ENCODE assay signal across 17 mouse cellular contexts in genomic region chr1:177451991-177452431, GRCm38 (mm10). TPM values are rescaled to one million over a fixed set of nuclear protein-coding genes. Genes with fewer than 3 reads are reported as not detected.
DNase-seq lines count a peak whose midpoint lies in the region; TF ChIP-seq lines count a peak whose summit lies in the region.
"Had no signal": no experiment of that assay in that cellular context is flagged by ENCODE, and none has a peak within 500 bp of the region (broad histone marks: within the 10 kb centered on the region; RNA-seq: fewer than 3 reads in every experiment).

No protein-coding gene starts in this region.

- no peaks in the 10 kb centered on the region for H3K27me3 ChIP-seq in embryonic facial prominence, embryonic 10.5 days (replicated peaks; ENCODE audit: low read depth, poor library complexity, severe bottlenecking)
- H3K27me3 ChIP-seq: embryonic facial prominence, embryonic 15.5 days; heart, embryonic 15.5 days; kidney, embryonic 15.5 days; liver, embryonic 12.5 days; neural tube, embryonic 15.5 days had no signal

- peaks cover 63% of the 10 kb centered on the region for H3K4me1 ChIP-seq in embryonic facial prominence, embryonic 10.5 days

- intact Hi-C loops in left cerebral cortex, adult 2 months (cut with DNase I) = no loop called here
- intact Hi-C loops in left cerebral cortex, postnatal 36 days (cut with DNase I) = no loop called here

- TF ChIP-seq CTCF in left cerebral cortex, adult 2 months (IDR thresholded peaks at IDR 0.05) = no peak

- WGBS in embryonic facial prominence, embryonic 10.5 days = 31% methylated on average over 4 of the region's 4 CpGs

- DNase-seq in cerebellum, adult 9-10 months = peak; percentile 67
- no peak for DNase-seq in cerebellum, postnatal 4 days (ENCODE audit: low spot score in 2 of 2)
- DNase-seq in left cerebral cortex, adult 2 months (ENCODE audit: extremely low spot score in 1 of 2, low spot score in 2 of 2) = no peak
- DNase-seq in left cerebral cortex, postnatal 36 days (ENCODE audit: low spot score in 2 of 2) = no peak
- DNase-seq in embryonic facial prominence, embryonic 10.5 days (ENCODE audit: low spot score) = no peak
- DNase-seq in mesoderm, embryonic 11.5 days (ENCODE audit: low read depth, low spot score) = peak; percentile 48
- no peak for DNase-seq in heart, adult 9 months (ENCODE audit: low spot score in 2 of 2)
- DNase-seq in lung, postnatal 25 days (ENCODE audit: low spot score) = no peak
- DNase-seq: adrenal gland, postnatal 10 days; layer of hippocampus, adult 9-11 months; left cerebral cortex, postnatal 4 days had no signal

- no peaks in the 10 kb centered on the region for H3K9me3 ChIP-seq in embryonic facial prominence, embryonic 10.5 days
- H3K9me3 ChIP-seq: embryonic facial prominence, embryonic 15.5 days; heart, embryonic 15.5 days; kidney, embryonic 15.5 days; liver, embryonic 12.5 days; neural tube, embryonic 15.5 days had no signal

- peaks cover 20% of the 10 kb centered on the region for H3K36me3 ChIP-seq in embryonic facial prominence, embryonic 10.5 days (replicated peaks)
- H3K36me3 ChIP-seq: neural tube, embryonic 15.5 days had no signal

- H3K4me3 ChIP-seq in left cerebral cortex, adult 2 months = no peak overlapping the region
- no peak overlapping the region for H3K4me3 ChIP-seq in embryonic facial prominence, embryonic 10.5 days
- H3K4me3 ChIP-seq: embryonic facial prominence, embryonic 15.5 days; heart, embryonic 15.5 days; kidney, embryonic 15.5 days; liver, embryonic 12.5 days; neural tube, embryonic 15.5 days had no signal

- peak overlapping the region; percentile 91 for H3K27ac ChIP-seq in left cerebral cortex, adult 2 months
- peak overlapping the region; percentile 44; the same call in 1 of the 2 replicates for H3K27ac ChIP-seq in embryonic facial prominence, embryonic 10.5 days (replicated peaks)
- H3K27ac ChIP-seq: embryonic facial prominence, embryonic 15.5 days; heart, embryonic 15.5 days; kidney, embryonic 15.5 days; liver, embryonic 12.5 days; neural tube, embryonic 15.5 days; stomach, postnatal 0 days had no signal

RNA-seq across cellular contexts. Expression of gene Zbtb18, which starts 9.9 kb away (rescaled TPM):
- 100 to 1,000 TPM; 351 to 386 TPM for total RNA-seq in left cerebral cortex, adult 2 months (2021)
- 100 to 1,000 TPM; 354 to 392 TPM for total RNA-seq in left cerebral cortex, postnatal 36 days (2021)
- polyA plus RNA-seq in embryonic facial prominence, embryonic 10.5 days (2016; fragmentation: Nextera tagmentation; extraction: Ambion mirVana) = 2.1 and 3.4 TPM in 2 replicates

Comparison
In these comparisons a context has a peak if more than half of its experiments do, and no peak if none do; other contexts are left out.
1. DNase-seq: peak in cerebellum, adult 9-10 months (single experiment) and mesoderm, embryonic 11.5 days (single experiment); none in cerebellum, postnatal 4 days (0 of 2), left cerebral cortex, adult 2 months (0 of 2), left cerebral cortex, postnatal 36 days (0 of 2), embryonic facial prominence, embryonic 10.5 days (single experiment), heart, adult 9 months (0 of 2) and lung, postnatal 25 days (single experiment).